Mouse (Mus musculus) 416B (cell line): Measurements from ENCODE around the gene Srgn.
A peak's percentile ranks its signal among the peaks of the same experiment; 100 is the strongest.
"Not testable (repeated sequence)": the region's sequence is repeated elsewhere in the genome, so short reads cannot be mapped to it uniquely, and the experiment has no call there.

Experiments used
- DNase-seq: peaks from one replicate; pipeline ENCODE4 v3.0.0; 2011; ENCODE audit warnings: low read depth

The Srgn gene

DNA sequence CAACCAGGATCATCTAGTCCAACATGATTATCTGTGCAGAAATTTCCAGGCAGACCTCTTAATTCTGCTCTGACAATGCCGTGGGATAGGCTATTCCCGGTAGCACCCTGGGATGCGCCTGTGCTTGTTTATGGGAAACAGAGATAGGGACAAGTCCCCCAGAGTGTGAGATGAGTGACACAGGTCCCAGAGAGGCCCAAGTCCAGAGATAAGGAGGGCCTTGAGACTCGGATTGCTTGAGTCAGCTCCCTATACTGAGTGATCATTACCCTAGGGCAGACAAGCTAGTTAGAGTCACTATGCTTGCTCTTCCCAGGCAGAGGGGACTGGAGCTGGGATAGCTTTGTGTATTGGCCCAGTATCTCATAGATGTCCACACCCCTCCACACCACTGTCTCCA lies 5.5 kb downstream of the Srgn start:
- no peak for DNase-seq

DNA sequence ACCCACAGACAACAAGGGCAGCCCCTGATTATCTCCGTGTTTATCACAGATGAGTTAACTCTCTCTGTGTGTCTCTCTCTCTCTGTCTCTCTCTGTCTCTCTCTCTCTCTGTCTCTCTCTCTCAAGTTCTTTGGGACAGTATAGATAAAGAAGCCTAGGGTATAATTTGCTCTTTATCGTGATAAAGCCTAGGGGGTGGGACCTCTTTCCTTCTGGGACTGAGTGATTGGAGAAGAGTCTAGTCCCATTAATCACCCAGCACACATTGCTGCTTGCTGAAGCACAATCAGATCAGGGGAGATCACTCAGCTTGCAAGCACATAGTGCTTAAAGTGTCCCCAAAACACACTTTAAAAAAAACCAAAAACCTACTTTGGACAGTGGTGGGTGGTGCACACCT lies 6.3 kb downstream of the Srgn start:
- no peak for DNase-seq

DNA sequence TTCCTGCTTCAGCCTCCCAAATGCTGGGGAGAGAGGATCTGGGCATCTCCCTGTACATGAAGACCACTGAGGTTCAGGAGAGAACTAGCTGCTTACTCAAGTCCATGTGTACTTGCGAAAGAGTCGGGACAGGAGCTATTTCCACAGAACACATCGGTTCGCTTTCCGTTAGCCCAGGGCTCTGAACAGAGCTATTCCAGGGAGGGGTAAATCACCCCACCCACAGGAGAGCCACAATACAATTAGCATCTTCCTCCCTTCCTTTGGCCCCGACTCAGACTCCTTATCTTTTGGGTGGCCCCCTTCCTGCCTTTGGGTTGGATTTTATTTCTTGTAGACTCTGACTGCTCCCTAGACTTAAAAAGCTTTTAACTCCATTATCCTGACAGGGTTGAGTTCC lies 9.7 kb downstream of the Srgn start:
- DNase-seq = peak; percentile 73

DNA sequence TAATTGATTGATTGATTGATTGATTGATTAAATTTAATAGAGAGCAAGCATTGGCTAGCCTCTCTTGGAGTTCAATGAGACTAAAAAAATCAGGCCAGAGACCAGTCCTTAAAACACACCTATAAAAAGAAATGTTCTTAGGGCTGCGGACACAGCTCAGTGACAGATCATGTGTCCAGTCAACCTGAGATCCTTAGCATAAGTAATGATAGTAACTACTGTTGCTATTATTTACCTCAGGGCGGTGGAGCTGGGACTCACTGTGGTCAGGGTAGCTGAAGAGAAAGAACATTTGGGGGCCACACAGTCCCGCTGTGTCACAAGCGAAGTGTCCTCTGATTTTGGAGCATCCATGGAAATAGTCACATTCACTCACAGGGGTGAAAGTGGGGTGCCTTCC lies 14.4 kb downstream of the Srgn start:
- no peak for DNase-seq

- DNase-seq = peak; percentile 94
Measured at GRCm38 (mm10) chr10:62511528-62511927, 15.7 kb downstream of the Srgn start.

DNA sequence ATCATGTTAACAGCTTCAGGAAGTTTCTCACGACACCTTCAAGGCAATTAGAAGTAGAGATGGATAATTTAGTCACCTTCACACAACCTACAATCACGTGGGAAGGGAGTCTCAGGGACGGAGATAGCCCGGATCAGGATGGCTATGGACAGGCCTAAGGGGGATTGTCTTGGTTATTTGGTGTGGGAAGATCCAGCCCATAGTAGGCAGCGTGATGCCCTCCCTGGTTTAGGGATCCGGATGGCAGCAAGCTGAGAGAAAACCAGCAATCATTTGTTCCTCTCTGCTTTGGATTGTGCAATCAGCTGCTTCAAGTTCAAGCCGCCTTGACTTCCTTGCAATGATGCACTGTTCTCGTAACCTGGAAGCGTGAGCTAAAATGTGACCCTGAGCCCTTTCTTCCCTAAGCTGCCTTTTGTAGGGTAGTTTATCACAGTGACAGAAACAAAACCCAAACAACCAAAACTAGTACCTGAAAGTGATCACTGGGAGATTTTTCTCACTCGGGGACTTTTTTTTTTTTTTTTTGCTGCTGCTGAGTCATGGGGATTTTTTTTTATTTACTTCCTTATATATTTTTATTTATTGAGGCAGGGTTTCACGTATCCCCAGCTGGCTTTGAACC lies 18.1 kb downstream of the Srgn start:
- peak; percentile 90 for DNase-seq

GRCm38 (mm10) chr10:62508459-62508858 lies 18.8 kb downstream of the Srgn start:
- DNase-seq = peak; percentile 85

DNA sequence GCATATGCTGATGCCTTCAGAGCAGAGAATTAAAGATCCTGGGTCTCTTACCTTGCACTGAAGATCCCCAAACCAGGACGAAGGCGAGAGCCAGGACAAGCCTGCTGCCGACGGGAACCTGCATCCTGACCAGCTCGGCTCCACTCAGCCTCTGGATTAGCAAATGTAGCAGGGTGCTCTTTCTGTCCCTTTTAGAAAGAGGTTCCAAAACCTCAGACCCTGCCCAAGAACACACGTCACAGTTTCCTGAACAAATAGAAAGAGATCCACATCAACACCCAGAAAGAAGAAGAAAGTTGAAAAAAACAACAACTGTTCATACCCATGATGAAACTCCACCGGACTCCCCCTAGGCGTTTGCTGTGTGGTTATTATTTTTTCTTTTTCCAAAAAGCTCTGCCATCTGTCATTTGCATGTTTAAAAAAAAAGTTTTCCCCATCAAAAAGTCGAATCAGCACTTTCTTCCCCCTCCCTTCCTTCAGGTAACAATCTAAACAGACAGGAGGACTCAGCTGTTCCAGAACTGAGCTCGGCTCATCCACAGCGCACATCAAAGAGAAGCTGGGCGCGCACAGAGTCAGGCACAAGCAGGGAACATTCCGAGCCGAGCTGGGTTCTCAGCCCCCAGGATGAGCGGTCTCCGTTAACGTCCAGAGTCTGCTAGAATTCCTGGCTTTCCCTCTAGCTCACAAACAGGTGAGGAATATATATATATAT lies 19.5 kb downstream of the Srgn start:
- DNase-seq = peak; percentile 98

DNA sequence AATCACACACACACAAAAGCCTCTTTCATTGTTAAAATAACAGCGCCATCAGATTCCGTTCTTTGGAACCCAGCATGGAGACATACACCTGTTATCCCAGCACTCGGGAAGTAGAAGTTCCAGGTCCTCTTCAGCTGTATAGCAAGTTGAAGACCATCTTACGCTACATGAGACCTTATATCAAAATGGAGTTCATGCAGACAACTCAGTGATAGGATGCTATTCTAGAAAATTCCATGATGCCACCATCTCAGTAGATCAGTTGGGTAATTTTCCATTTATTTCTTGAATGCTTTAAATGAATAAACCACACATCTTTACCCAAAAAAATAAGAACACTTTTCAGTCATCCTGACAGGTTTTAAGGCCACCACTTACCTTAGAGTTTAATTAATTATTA lies 20.2 kb downstream of the Srgn start:
- DNase-seq = peak; percentile 73

DNA sequence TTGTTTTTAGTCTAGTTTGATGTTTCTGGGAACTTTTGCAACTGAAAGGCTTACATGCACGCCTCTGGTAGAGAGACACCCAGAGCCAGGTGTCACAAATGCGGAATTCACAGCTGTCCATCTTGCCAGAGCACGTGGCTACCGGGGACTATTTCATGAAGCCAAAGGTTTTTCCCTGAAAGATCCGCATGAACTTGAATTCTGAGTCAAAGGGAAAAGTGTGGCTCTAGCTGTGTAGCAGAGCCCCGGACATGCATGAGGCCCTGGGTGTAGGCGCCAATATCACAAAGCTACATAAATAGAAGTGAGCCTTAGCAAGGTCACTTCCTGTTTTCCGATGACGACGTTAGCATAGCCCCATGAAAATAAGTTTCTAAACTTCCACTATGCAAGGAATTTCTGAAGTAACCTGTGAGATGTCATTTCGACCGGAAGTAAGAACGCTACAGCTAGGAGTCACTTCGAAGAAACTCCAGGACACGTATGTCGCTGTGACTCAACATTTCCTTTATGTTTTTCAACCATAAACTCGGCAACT lies 21.2 kb downstream of the Srgn start:
- peak; percentile 93 for DNase-seq

GRCm38 (mm10) chr10:62505224-62505983 lies 21.8 kb downstream of the Srgn start:
- DNase-seq = peak; percentile 56

- peak; percentile 96 for DNase-seq
Measured at GRCm38 (mm10) chr10:62503836-62504628, 23.2 kb downstream of the Srgn start.

- DNase-seq = peak; percentile 87
Measured at GRCm38 (mm10) chr10:62503353-62503752, 23.9 kb downstream of the Srgn start.

DNA sequence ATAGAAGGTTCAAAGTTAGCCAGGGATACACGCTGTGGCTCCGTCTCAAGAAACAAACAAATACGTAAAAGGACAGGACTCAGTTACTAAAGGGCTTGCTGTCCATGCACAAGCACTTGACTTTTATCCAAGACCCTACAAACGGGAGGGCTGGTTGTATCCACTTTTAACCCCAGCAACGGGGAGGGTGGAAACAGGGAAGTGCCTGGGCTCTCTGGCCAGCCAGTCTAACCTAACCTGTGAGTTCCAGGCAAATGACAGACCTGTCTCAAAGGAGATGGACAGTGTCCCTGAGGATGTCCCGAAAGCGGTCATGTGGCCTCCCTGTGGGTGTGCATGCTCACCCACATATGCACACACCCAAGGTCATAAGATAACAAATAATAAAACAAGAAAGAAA lies 25.3 kb downstream of the Srgn start:
- no peak for DNase-seq

DNA sequence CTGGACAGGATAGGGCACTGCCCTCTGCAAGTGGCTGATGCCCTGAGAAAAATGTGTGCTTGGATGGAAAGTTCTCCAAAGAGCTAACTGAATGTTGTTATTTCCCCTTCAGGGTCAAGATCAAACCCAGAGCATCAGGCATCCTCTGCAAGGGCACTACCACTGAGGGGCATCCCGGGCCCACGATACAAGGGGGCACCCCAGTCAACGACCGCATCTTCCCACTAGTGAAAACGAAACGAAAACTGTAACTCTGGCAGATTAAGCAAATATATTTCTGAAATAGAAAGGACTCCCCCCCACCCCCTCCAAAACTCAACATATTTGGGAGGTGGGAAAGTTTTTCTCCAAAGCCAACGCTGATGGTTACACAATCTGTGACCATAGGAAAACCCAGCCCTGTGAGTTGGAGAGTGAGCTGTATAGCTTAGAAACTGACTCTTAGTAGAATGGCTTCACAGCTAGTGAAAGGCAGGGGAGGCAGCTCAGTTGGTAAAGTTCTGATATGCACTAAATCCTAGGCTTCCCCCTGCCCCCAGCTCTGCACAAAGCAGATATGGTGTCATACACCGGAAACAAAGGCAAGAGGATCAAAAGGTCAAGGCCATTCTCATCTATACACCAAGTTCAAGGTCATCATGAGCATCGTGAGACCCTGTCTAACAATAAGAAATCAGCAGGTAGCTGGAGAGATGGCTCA lies 26.2 kb downstream of the Srgn start:
- DNase-seq = peak; percentile 58

GRCm38 (mm10) chr10:62500088-62500915 lies 26.9 kb downstream of the Srgn start:
- peak; percentile 92 for DNase-seq

DNA sequence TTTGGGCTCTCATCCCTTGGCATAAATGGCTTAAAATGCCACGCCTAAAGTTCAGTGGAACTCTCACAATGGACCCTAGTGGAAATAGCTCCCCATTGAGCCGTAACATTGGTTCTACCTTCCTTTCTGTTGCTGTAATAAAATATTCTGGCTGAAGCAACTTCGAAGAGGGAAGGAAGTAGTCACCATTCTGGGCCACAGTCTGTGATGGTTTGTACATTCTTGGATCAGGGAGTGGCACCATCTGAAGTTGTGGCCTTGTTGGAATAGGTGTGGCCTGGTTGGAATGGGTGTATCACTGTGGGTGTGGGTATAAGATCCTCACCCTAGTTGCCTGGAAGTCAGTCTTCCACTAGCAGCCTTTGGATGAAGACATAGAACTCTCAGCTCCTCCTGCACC lies 35.6 kb downstream of the Srgn start:
- DNase-seq = not testable (repeated sequence)

GRCm38 (mm10) chr10:62488266-62488665 lies 39.0 kb downstream of the Srgn start:
- DNase-seq = peak; percentile 87

DNA sequence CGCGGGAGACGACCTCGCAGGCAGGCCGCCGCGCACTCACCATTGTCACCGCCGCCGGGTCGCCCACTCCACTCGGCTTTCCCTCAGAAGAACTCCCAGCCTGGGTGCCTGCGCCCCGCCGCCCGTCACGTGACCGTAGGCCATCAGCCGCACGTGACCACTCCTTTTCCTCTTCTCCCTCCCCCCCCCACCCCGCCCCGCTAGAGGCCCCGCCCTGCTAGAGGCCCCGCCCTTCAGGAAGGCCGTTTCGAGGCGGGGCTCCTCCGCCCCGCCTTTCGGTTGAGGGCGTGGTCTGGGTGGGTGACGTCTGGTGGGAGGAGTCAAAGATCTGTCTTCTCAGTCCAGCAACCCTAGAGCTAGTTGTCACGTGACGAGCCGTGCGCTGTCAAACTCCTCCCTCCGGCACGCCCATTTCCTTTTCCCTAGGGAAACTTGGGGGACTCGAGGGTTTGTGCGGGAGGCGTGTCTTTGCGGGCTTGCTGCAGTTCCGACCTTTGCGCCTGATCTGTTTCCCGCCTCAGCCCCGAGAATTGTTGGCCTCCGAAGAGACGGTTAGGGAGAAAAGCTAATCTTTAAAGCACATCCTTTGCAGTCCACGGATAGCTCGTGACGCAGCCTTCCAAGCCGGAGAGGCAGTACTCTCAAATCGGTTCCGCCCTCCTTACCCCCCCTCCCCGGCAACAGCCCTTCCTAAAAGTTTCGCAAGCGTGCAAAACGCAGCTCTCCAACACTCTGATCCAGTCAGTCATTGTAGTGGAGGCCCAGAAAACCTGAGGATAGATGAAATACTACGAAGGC lies 40.4 kb downstream of the Srgn start, which contains the start of gene Vps26a:
Gene Vps26a (minus strand): TSS at position 188 of the 798 bp plus-strand sequence.
- peak; percentile 100 for DNase-seq
